Mouse (Mus musculus) small intestine, adult 10 weeks (tissue): ENCODE data around the gene Sycn. TPM values are rescaled to one million over a fixed set of nuclear protein-coding genes. Genes with fewer than 3 reads are reported as not detected.

Experiments
- polyA plus RNA-seq: library from polyadenylated mRNA; stranded (reverse); fragments of 350-450 nt; fragmentation: Illumina TruSeq; extraction: RNeasy Lipid Tissue Mini Kit (QIAGEN cat#74804); gene quantifications from one replicate; pipeline ENCODE4 v1.2.3, GENCODE M21; 2014; ENCODE audit warnings: low replicate concordance

The Sycn gene
- 1.0 TPM for polyA plus RNA-seq

GRCm38 (mm10) chr7:28540526-28540925 is at the start of gene Sycn:
Gene Sycn, plus strand, starts transcription at chr7:28540885.

DNA sequence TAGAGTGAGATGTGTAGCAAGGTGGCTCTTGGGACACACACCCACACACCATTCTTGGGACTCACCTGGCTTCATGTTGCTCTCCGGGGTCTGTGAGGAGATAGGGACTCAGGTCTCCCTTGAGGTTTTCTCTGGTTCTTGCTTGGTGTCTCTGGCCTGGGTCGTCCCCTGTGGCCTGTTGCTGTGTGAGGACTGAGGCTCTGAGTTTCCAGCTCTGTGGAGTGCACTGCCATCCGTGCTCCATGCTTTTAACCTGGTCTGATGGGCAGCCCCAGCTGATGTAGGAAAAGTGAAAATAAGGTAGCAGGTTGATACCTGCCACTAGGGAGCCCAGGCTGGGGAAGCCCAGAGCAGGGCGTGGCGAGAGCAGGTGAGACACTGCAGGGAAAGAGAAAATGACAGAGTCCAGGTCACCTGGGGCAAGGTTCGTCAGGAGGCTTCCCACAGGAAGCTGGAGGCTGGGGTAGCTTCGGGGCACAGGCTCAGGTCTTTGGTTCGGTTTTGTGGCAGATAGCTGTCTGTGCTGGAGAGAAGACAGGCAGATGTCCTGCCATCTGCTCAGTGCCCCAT is 30.2 kb upstream of the Sycn start, which contains the start of gene Ifnl2:
Gene Ifnl2, minus strand, starts transcription at position 51 of the 570 bp plus-strand sequence.

DNA sequence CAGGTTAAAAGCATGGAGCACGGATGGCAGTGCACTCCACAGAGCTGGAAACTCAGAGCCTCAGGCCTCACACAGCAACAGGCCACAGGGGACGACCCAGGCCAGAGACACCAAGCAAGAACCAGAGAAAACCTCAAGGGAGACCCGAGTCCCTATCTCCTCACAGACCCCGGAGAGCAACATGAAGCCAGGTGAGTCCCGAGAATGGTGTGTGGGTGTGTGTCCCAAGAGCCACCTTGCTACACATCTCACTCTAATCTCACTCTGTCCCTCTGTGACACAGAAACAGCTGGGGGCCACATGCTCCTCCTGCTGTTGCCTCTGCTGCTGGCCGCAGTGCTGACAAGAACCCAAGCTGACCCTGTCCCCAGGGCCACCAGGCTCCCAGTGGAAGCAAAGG is 18.1 kb upstream of the Sycn start, which contains the start of gene Ifnl3:
Gene Ifnl3, plus strand, starts transcription at position 301 of the 400 bp plus-strand sequence.

DNA sequence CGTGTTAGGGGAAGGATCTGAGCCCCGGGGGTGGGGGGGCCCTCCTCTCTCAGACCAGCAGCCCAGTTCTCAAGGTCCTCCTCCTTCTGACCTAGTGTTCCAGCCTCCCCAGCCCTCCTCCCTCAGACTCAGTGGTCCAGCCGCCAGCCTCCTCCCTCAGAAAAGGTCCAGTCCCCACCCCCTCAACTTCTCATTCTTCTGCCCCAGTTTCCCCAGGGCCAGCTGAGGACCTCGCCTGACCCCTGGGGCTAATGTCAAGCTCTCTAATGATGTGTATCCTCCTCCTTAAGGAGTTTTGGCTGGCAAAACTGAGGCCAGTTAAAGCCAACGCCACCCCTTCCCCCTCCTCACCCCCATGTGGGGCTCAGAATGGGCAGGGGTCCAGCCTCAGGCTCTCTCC is 6.5 kb downstream of the Sycn start, which contains the start of gene Nccrp1:
Gene Nccrp1, minus strand, starts transcription at position 101 of the 400 bp plus-strand sequence.

Other genes starting within 250 kb of the Sycn start
- gene Selenov, start 249.7 kb upstream of the Sycn start, polyA plus RNA-seq, result not detected
- not detected for gene Dll3, start 238.6 kb upstream of the Sycn start, polyA plus RNA-seq
- gene Timm50, start 228.8 kb upstream of the Sycn start, polyA plus RNA-seq, result 3.6 TPM
- gene Supt5, start 202.1 kb upstream of the Sycn start, polyA plus RNA-seq, result 17.7 TPM
- 88.0 TPM for gene Rps16, start 190.2 kb upstream of the Sycn start, polyA plus RNA-seq
- 1.4 TPM for gene Plekhg2, start 168.3 kb upstream of the Sycn start, polyA plus RNA-seq
- gene Zfp36, start 160.6 kb upstream of the Sycn start, polyA plus RNA-seq, result 49.2 TPM
- gene Med29, start 148.2 kb upstream of the Sycn start, polyA plus RNA-seq, result 1.0 TPM
- gene Paf1, start 147.9 kb upstream of the Sycn start, polyA plus RNA-seq, result 41.1 TPM
- 12.2 TPM for gene Gmfg, start 103.4 kb upstream of the Sycn start, polyA plus RNA-seq
- not detected for gene Lrfn1, start 88.9 kb upstream of the Sycn start, polyA plus RNA-seq
- not detected for gene Ifnl2, start 30.4 kb upstream of the Sycn start, polyA plus RNA-seq
- not detected for gene Ifnl3, start 18.0 kb upstream of the Sycn start, polyA plus RNA-seq
- gene Nccrp1, start 6.4 kb downstream of the Sycn start, polyA plus RNA-seq, result not detected
- gene Samd4b, start 57.3 kb downstream of the Sycn start, polyA plus RNA-seq, result 11.0 TPM
- 1.1 TPM for gene Pak4, start 57.3 kb downstream of the Sycn start, polyA plus RNA-seq
- gene Acp7, start 90.4 kb downstream of the Sycn start, polyA plus RNA-seq, result not detected
- gene Fbxo27, start 152.0 kb downstream of the Sycn start, polyA plus RNA-seq, result not detected
- gene Fbxo17, start 175.9 kb downstream of the Sycn start, polyA plus RNA-seq, result not detected
- 6.5 TPM for gene Mrps12, start 200.9 kb downstream of the Sycn start, polyA plus RNA-seq
- not detected for gene Sars2, start 201.1 kb downstream of the Sycn start, polyA plus RNA-seq
- not detected for gene Ccer2, start 215.3 kb downstream of the Sycn start, polyA plus RNA-seq
- 9.9 TPM for gene Sirt2, start 225.8 kb downstream of the Sycn start, polyA plus RNA-seq
- gene Nfkbib, start 226.6 kb downstream of the Sycn start, polyA plus RNA-seq, result not detected
- gene Rinl, start 248.1 kb downstream of the Sycn start, polyA plus RNA-seq, result 1.6 TPM